Mouse (Mus musculus) CH12.LX (cell line): Measurements from ENCODE around the gene Wdr24. TPM values are rescaled to one million over a fixed set of nuclear protein-coding genes. Genes with fewer than 3 reads are reported as not detected.

ENCODE experiments used
- DNase-seq: peaks from one replicate; pipeline ENCODE4 v3.0.0-alpha.2; 2013; ENCODE audit errors: extremely low read depth
- H3K27ac ChIP-seq: 2 replicates; pipeline ENCODE4 v1.5.1; 2012; ENCODE audit warnings: low read depth, mild to moderate bottlenecking, control low read depth, moderate library complexity; ENCODE audit not compliant: insufficient read depth
- H3K27me3 ChIP-seq: replicated peaks from 2 replicates; pipeline ENCODE3; 2012; ENCODE audit warnings: inconsistent platforms
- H3K36me3 ChIP-seq, 2 experiments: replicated peaks in 1 of 2; 2 replicates each; pipeline versions ENCODE3 to v1.6.1; 2012; ENCODE audit warnings: inconsistent platforms in 1 of 2, low read length in 1 of 2, mild to moderate bottlenecking in 1 of 2, mixed read lengths in 1 of 2, moderate library complexity in 1 of 2; ENCODE audit not compliant: control insufficient read depth in 1 of 2, insufficient read depth in 1 of 2
- H3K4me1 ChIP-seq, 2 experiments: 2 replicates each; pipeline ENCODE4 v1.6.1; 2012; ENCODE audit warnings: inconsistent platforms in 1 of 2, moderate library complexity in 1 of 2; ENCODE audit not compliant: insufficient read depth in 2 of 2, control insufficient read depth in 1 of 2
- H3K4me2 ChIP-seq: 2 replicates; pipeline ENCODE4 v1.6.1; 2012; ENCODE audit warnings: low read depth, mild to moderate bottlenecking, control low read depth; ENCODE audit not compliant: poor library complexity, insufficient read depth, severe bottlenecking
- H3K4me3 ChIP-seq, 3 experiments: fragments of 150-350 bp in 1 of 3; sonication (generic) in 1 of 3; replicated peaks in 1 of 3; 2 replicates each; pipeline versions ENCODE3 to v1.5.1; 2011 to 2012; ENCODE audit warnings: low read depth in 2 of 3, low read length in 2 of 3, mild to moderate bottlenecking in 2 of 3, moderate library complexity in 2 of 3, control low read depth in 1 of 3, improper control_type of control experiment in 1 of 3, inconsistent platforms in 1 of 3, mixed read lengths in 1 of 3; ENCODE audit not compliant: poor library complexity in 1 of 3
- H3K79me2 ChIP-seq: replicated peaks from 2 replicates; pipeline ENCODE4 v1.6.1; 2012; ENCODE audit warnings: mild to moderate bottlenecking, moderate library complexity; ENCODE audit not compliant: control insufficient read depth, poor library complexity, insufficient read depth, severe bottlenecking; ENCODE audit errors: extremely low read depth
- H3K9ac ChIP-seq: 2 replicates; pipeline ENCODE4 v1.6.1; 2012; ENCODE audit warnings: low read depth, mild to moderate bottlenecking, control low read depth, moderate library complexity; ENCODE audit not compliant: insufficient read depth
- H3K9me3 ChIP-seq: replicated peaks from 2 replicates; pipeline ENCODE3; 2012; ENCODE audit warnings: low read length, inconsistent platforms, mixed read lengths
- CHD1 ChIP-seq: IDR thresholded peaks from 2 replicates; pipeline ENCODE4 v1.6.1; 2012; ENCODE audit warnings: low read depth, low read length, improper control_type of control experiment, inconsistent platforms
- CHD2 ChIP-seq: IDR thresholded peaks from 2 replicates; pipeline ENCODE4 v1.6.1; 2011; ENCODE audit warnings: low read length, improper control_type of control experiment
- E2F4 ChIP-seq: IDR thresholded peaks from 2 replicates; pipeline ENCODE4 v1.6.1; 2011; ENCODE audit warnings: low read depth, low read length, improper control_type of control experiment; ENCODE audit not compliant: insufficient replicate concordance
- EP300 ChIP-seq: IDR thresholded peaks from 2 replicates; pipeline ENCODE4 v1.6.1; 2011; ENCODE audit warnings: low read length, improper control_type of control experiment
- KAT2A ChIP-seq: IDR thresholded peaks from 2 replicates; pipeline ENCODE4 v1.6.1; 2012; ENCODE audit warnings: low read length, improper control_type of control experiment, inconsistent platforms; ENCODE audit not compliant: insufficient replicate concordance
- MEF2A ChIP-seq: IDR thresholded peaks from 2 replicates; pipeline ENCODE4 v1.6.1; 2014; ENCODE audit warnings: low read depth, mild to moderate bottlenecking, inconsistent platforms, low read length, improper control_type of control experiment, borderline replicate concordance
- MXI1 ChIP-seq: IDR thresholded peaks from 2 replicates; pipeline ENCODE4 v1.6.1; 2011; ENCODE audit warnings: mild to moderate bottlenecking, low read depth, low read length, improper control_type of control experiment
- NRF1 ChIP-seq: IDR thresholded peaks from 2 replicates; pipeline ENCODE4 v1.6.1; 2014; ENCODE audit warnings: low read depth, mild to moderate bottlenecking, inconsistent platforms, low read length, improper control_type of control experiment, moderate library complexity
- POLR2A ChIP-seq: IDR thresholded peaks from 2 replicates; pipeline ENCODE4 v1.6.1; 2011; ENCODE audit warnings: low read depth, mild to moderate bottlenecking, improper control_type of control experiment, low read length
- POLR2AphosphoS2 ChIP-seq: IDR thresholded peaks from 2 replicates; pipeline ENCODE4 v1.6.1; 2011; ENCODE audit warnings: low read depth, low read length, improper control_type of control experiment
- RCOR1 ChIP-seq: conservative IDR thresholded peaks from 2 replicates; pipeline ENCODE4 v1.6.1; 2012; ENCODE audit warnings: low read depth, mild to moderate bottlenecking, inconsistent platforms, low read length, improper control_type of control experiment
- SIN3A ChIP-seq: IDR thresholded peaks from 2 replicates; pipeline ENCODE4 v1.6.1; 2012; ENCODE audit warnings: low read length, improper control_type of control experiment, inconsistent platforms
- TBP ChIP-seq: conservative IDR thresholded peaks from 2 replicates; pipeline ENCODE4 v1.6.1; 2011; ENCODE audit warnings: low read depth, low read length, improper control_type of control experiment
- TCF12 ChIP-seq: IDR thresholded peaks from 2 replicates; pipeline ENCODE4 v1.6.1; 2014; ENCODE audit warnings: low read depth, mild to moderate bottlenecking, inconsistent platforms, low read length, improper control_type of control experiment
- UBTF ChIP-seq: IDR thresholded peaks from 2 replicates; pipeline ENCODE4 v1.6.1; 2012; ENCODE audit warnings: low read depth, mild to moderate bottlenecking, inconsistent platforms, low read length, improper control_type of control experiment, moderate library complexity
- ZKSCAN1 ChIP-seq: IDR thresholded peaks from 2 replicates; pipeline ENCODE4 v1.6.1; 2012; ENCODE audit warnings: low read depth, inconsistent platforms, low read length, improper control_type of control experiment, borderline replicate concordance
- dilution Hi-C: fragments of 300-500 bp; cut with MboI; formaldehyde crosslinking; loops from 2 replicates; pipeline ENCODE4 v1.14.3; 2020; ENCODE audit warnings: low sequenced_read_pairs; ENCODE audit not compliant: extremely low pct_unique_long_range_greater_than_20kb, extremely low pct_ligation_motif_present
- in situ Hi-C: fragments of 300-500 bp; cut with MboI; formaldehyde crosslinking; loops from 3 replicates; pipeline ENCODE4 v1.14.3; 2019; ENCODE audit warnings: low sequenced_read_pairs, low pct_ligation_motif_present, low pct_unique_long_range_greater_than_20kb, mixed read lengths
- polyA plus RNA-seq: library from polyadenylated mRNA; unstranded; fragments of >175 nt; gene quantifications from 2 replicates; pipeline ENCODE4 v1.2.1, GENCODE M21; 2012; ENCODE audit warnings: low read depth; ENCODE audit not compliant: insufficient read length
- total RNA-seq, 2 experiments: library from RNA; depleted of rRNA; stranded (reverse); fragments of 300-350 nt in 1 of 2; fragments of >200 nt in 1 of 2; gene quantifications; 2 replicates each; pipeline ENCODE4 v1.2.3; 2012 to 2014

Gene Wdr24
- total and polyA plus RNA-seq, 3 experiments: 20.4 to 28.6 (median 20.9) TPM

GRCm38 (mm10) chr17:25872676-25873075, 49.2 kb downstream of the Wdr24 start:
- Histone ChIP-seq H3K9ac (no peak overlapping the region), H3K4me2 (no peak overlapping the region), H3K9me3 (no peaks in the 10 kb centered on the region), H3K36me3 (peaks cover 2 to 11% of the 10 kb centered on the region in 2 experiments), H3K4me1 (peaks cover 10 to 29% of the 10 kb centered on the region in 2 experiments), H3K4me3 (no peak overlapping the region), H3K79me2 (no peaks in the 10 kb centered on the region), H3K27ac (no peak overlapping the region), H3K27me3 (peaks cover 38% of the 10 kb centered on the region)
- dilution Hi-C loops: no loop called here
- TF ChIP-seq KAT2A (no peak), CHD1 (no peak), MEF2A (no peak), RCOR1 (no peak), POLR2AphosphoS2 (no peak), EP300 (no peak), MXI1 (no peak), E2F4 (no peak), SIN3A (no peak), UBTF (no peak), TCF12 (no peak), CHD2 (no peak), POLR2A (no peak)
- in situ Hi-C loops: no loop called here
- DNase-seq: no peak

- in situ Hi-C loops: no loop called here
- Histone ChIP-seq H3K4me1 (peaks cover 6 to 22% of the 10 kb centered on the region in 2 experiments), H3K9ac (peak overlapping the region; percentile 44; the same call in 1 of the 2 replicates), H3K4me3 (peak overlapping the region; percentile 61 to 93 (median 63)), H3K4me2 (peak overlapping the region; percentile 46), H3K27ac (peak overlapping the region; percentile 60; the same call in 1 of the 2 replicates), H3K36me3 (peaks cover 11 to 20% of the 10 kb centered on the region in 2 experiments), H3K27me3 (peaks cover 29% of the 10 kb centered on the region), H3K9me3 (no peaks in the 10 kb centered on the region), H3K79me2 (no peaks in the 10 kb centered on the region)
- no peak for DNase-seq
- dilution Hi-C loops: no loop called here
- TF ChIP-seq CHD1 (no peak), NRF1 (no peak), ZKSCAN1 (no peak), CHD2 (no peak), TBP (peak; percentile 92)
These were observed 50.1 kb downstream of the Wdr24 start for GRCm38 (mm10) chr17:25873405-25874147.
